Mouse (Mus musculus) MEL (cell line): ENCODE results near the gene Tpcn2. TPM values are rescaled to one million over a fixed set of nuclear protein-coding genes. Genes with fewer than 3 reads are reported as not detected.

Source experiments
- DNase-seq: peaks from one replicate; pipeline ENCODE4 v3.0.0; 2011; ENCODE audit warnings: low read depth, low spot score
- H3K27ac ChIP-seq: 2 replicates; pipeline ENCODE4 v1.5.1; 2012; ENCODE audit warnings: low read depth, mild to moderate bottlenecking, control low read depth, low read length, moderate library complexity; ENCODE audit not compliant: control insufficient read depth
- H3K27me3 ChIP-seq, 2 experiments: fragments of 150-350 bp in 1 of 2; sonication (generic) in 1 of 2; 2 replicates each; pipeline ENCODE4 v1.6.1; 2012; ENCODE audit warnings: low read length in 2 of 2, mild to moderate bottlenecking in 2 of 2, improper control_type of control experiment in 1 of 2, moderate library complexity in 1 of 2; ENCODE audit not compliant: insufficient read depth in 2 of 2, control insufficient read depth in 1 of 2
- H3K36me3 ChIP-seq, 2 experiments: 2 replicates each; pipeline ENCODE4 v1.6.1; 2012 to 2014; ENCODE audit warnings: low read length in 2 of 2, improper control_type of control experiment in 1 of 2, inconsistent platforms in 1 of 2, mild to moderate bottlenecking in 1 of 2; ENCODE audit not compliant: insufficient read depth in 2 of 2, control insufficient read depth in 1 of 2
- H3K4me1 ChIP-seq, 2 experiments: fragments of 150-350 bp in 1 of 2; sonication (generic) in 1 of 2; 2 replicates each; pipeline ENCODE4 v1.6.1; 2012; ENCODE audit warnings: low read length in 2 of 2, improper control_type of control experiment in 1 of 2, mild to moderate bottlenecking in 1 of 2; ENCODE audit not compliant: insufficient read depth in 2 of 2, control insufficient read depth in 1 of 2
- H3K4me3 ChIP-seq, 2 experiments: fragments of 150-350 bp in 1 of 2; sonication (generic) in 1 of 2; 2 replicates each; pipeline ENCODE4 v1.5.1; 2012; ENCODE audit warnings: low read depth in 2 of 2, low read length in 2 of 2, mild to moderate bottlenecking in 2 of 2, moderate library complexity in 2 of 2, control low read depth in 1 of 2, improper control_type of control experiment in 1 of 2; ENCODE audit not compliant: control insufficient read depth in 1 of 2, insufficient read depth in 1 of 2
- H3K79me2 ChIP-seq: 2 replicates; pipeline ENCODE4 v1.6.1; 2012; ENCODE audit warnings: mild to moderate bottlenecking, low read length, moderate library complexity; ENCODE audit not compliant: control insufficient read depth, poor library complexity, insufficient read depth
- H3K9ac ChIP-seq: 2 replicates; pipeline ENCODE4 v1.6.1; 2012; ENCODE audit warnings: low read depth, mild to moderate bottlenecking, control low read depth, low read length, moderate library complexity; ENCODE audit not compliant: control insufficient read depth, poor library complexity, severe bottlenecking
- H3K9me3 ChIP-seq: fragments of 150-350 bp; sonication (generic); replicated peaks from 2 replicates; pipeline ENCODE4 v1.6.1; 2012; ENCODE audit warnings: mild to moderate bottlenecking, low read length, improper control_type of control experiment, moderate library complexity; ENCODE audit not compliant: insufficient read depth
- BHLHE40 ChIP-seq: IDR thresholded peaks from 2 replicates; pipeline ENCODE4 v1.6.1; 2012; ENCODE audit warnings: low read depth, mild to moderate bottlenecking, inconsistent platforms, low read length, improper control_type of control experiment, borderline replicate concordance
- CTCF ChIP-seq, 3 experiments: IDR thresholded peaks in 2 of 3; conservative IDR thresholded peaks in 1 of 3; 2 replicates each; pipeline ENCODE4 v1.5.1; 2011 to 2012; ENCODE audit warnings: low read length in 3 of 3, low read depth in 2 of 3, mild to moderate bottlenecking in 2 of 3, improper control_type of control experiment in 1 of 3, inconsistent platforms in 1 of 3, mixed read lengths in 1 of 3, moderate library complexity in 1 of 3; ENCODE audit not compliant: control insufficient read depth in 1 of 3, insufficient read depth in 1 of 3, poor library complexity in 1 of 3, severe bottlenecking in 1 of 3
- ELF1 ChIP-seq: IDR thresholded peaks from 2 replicates; pipeline ENCODE4 v1.6.1; 2014; ENCODE audit warnings: low read depth, mild to moderate bottlenecking, inconsistent platforms, low read length, improper control_type of control experiment, moderate library complexity
- EP300 ChIP-seq, 2 experiments: IDR thresholded peaks; 2 replicates each; pipeline ENCODE4 v1.6.1; 2011; ENCODE audit warnings: improper control_type of control experiment in 2 of 2, low read length in 2 of 2, low read depth in 1 of 2, mild to moderate bottlenecking in 1 of 2
- MAFK ChIP-seq: IDR thresholded peaks from 2 replicates; pipeline ENCODE4 v1.6.1; 2011; ENCODE audit warnings: low read depth, mild to moderate bottlenecking, low read length, improper control_type of control experiment, borderline replicate concordance
- MEF2A ChIP-seq: IDR thresholded peaks from 2 replicates; pipeline ENCODE4 v1.6.1; 2014; ENCODE audit warnings: low read depth, mild to moderate bottlenecking, inconsistent platforms, low read length, improper control_type of control experiment; ENCODE audit not compliant: poor library complexity, insufficient replicate concordance, severe bottlenecking; ENCODE audit errors: extremely low read depth
- MXI1 ChIP-seq: IDR thresholded peaks from 2 replicates; pipeline ENCODE4 v1.6.1; 2011; ENCODE audit warnings: mild to moderate bottlenecking, low read depth, low read length, improper control_type of control experiment
- MYC ChIP-seq: IDR thresholded peaks from 2 replicates; pipeline ENCODE4 v1.6.1; 2011; ENCODE audit warnings: low read depth, mild to moderate bottlenecking, low read length, improper control_type of control experiment, moderate library complexity
- POLR2A ChIP-seq, 2 experiments: IDR thresholded peaks; 2 replicates each; pipeline ENCODE4 v1.6.1; 2011 to 2012; ENCODE audit warnings: low read length in 2 of 2, mild to moderate bottlenecking in 2 of 2, control low read depth in 1 of 2, improper control_type of control experiment in 1 of 2, low read depth in 1 of 2, moderate library complexity in 1 of 2; ENCODE audit not compliant: control insufficient read depth in 1 of 2, insufficient read depth in 1 of 2, poor library complexity in 1 of 2
- POLR2AphosphoS5 ChIP-seq: IDR thresholded peaks from 2 replicates; pipeline ENCODE4 v1.6.1; 2012; ENCODE audit warnings: low read depth, borderline replicate concordance, mild to moderate bottlenecking, inconsistent platforms, low read length, moderate library complexity, mixed read lengths
- RAD21 ChIP-seq: IDR thresholded peaks from 2 replicates; pipeline ENCODE4 v1.6.1; 2011; ENCODE audit warnings: mild to moderate bottlenecking, low read depth, low read length, improper control_type of control experiment
- TAL1 ChIP-seq: IDR thresholded peaks from 2 replicates; pipeline ENCODE4 v1.6.1; 2012; ENCODE audit warnings: mild to moderate bottlenecking, inconsistent platforms, low read length, moderate library complexity, mixed read lengths
- TBP ChIP-seq: IDR thresholded peaks from 2 replicates; pipeline ENCODE4 v1.8.0; 2011; ENCODE audit warnings: low read depth, low read length, improper control_type of control experiment
- TCF12 ChIP-seq: IDR thresholded peaks from 2 replicates; pipeline ENCODE4 v1.6.1; 2014; ENCODE audit warnings: low read depth, mild to moderate bottlenecking, inconsistent platforms, low read length, improper control_type of control experiment, moderate library complexity
- ZMIZ1 ChIP-seq: IDR thresholded peaks from 2 replicates; pipeline ENCODE4 v1.6.1; 2012; ENCODE audit warnings: low read depth, mild to moderate bottlenecking, inconsistent platforms, low read length, improper control_type of control experiment, moderate library complexity
- polyA plus RNA-seq, 2 experiments: library from polyadenylated mRNA; stranded (reverse) in 1 of 2; unstranded in 1 of 2; fragments of >175 nt in 1 of 2; fragments of >200 nt in 1 of 2; gene quantifications; 2 replicates each; pipeline versions ENCODE4 v1.2.1 to v1.2.4; 2012; ENCODE audit warnings: low replicate concordance in 2 of 2, low read depth in 1 of 2; ENCODE audit not compliant: insufficient read length in 2 of 2, insufficient read depth in 1 of 2, missing spikeins in 1 of 2
- total RNA-seq: library from RNA; depleted of rRNA; stranded (reverse); fragments of 300-350 nt; gene quantifications from 2 replicates; pipeline ENCODE4 v1.2.3, GENCODE M21; 2012

The Tpcn2 gene
- total and polyA plus RNA-seq, 3 experiments = 6.4 to 10.3 TPM; not detected in 1

DNA sequence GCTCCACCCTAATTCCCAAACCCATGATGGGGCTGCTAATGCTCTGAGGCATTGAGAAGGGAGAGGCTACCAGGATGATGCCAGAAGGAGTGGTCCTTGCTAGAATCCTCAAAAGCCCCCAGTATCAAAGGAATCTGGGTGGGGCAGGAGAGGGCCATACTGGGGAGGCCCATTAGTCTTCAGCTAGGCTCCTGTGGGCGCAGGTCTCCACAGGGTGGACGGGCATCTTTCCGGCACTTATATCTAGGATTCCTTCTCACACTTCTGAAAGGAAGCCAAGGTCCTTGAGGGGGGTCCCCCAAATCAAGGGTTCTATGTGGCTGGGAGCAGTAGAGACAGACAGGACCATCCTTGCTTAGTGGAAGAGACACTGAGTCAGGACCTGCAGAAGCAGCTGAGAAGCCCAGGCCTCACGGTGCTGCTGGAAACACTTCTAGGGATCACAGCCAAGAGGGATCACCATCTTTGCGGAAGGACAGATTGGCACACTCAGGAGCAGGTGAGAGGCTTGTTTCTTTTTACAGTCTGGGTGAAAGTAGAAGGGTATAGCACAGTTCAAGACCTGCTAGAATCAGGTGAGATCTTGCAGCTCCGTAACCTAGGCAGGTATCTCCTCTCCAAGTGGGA lies 31.1 kb upstream of the Tpcn2 start, which contains the start of gene Mrgprd:
Gene Mrgprd (plus strand): TSS at position 51 of the 627 bp plus-strand sequence.
- no peak for TF ChIP-seq RAD21
- TF ChIP-seq TAL1 = no peak
- no peak for TF ChIP-seq MYC
- no peak for TF ChIP-seq ELF1
- TF ChIP-seq ZMIZ1 = no peak
- TF ChIP-seq BHLHE40 = no peak
- no peak for TF ChIP-seq TBP
- no peak for TF ChIP-seq MAFK
- no peak for TF ChIP-seq POLR2AphosphoS5
- no peak for TF ChIP-seq EP300 (IDR thresholded peaks at IDR 0.05; ENCODE audit: low read depth in 1 of 2, low read length in 2 of 2)
- no peak for TF ChIP-seq TCF12
- TF ChIP-seq CTCF (IDR thresholded peaks at IDR 0.05 in 2 of 3, conservative IDR thresholded peaks at IDR 0.05 in 1 of 3; ENCODE audit: control insufficient read depth in 1 of 3, insufficient read depth in 1 of 3, low read depth in 2 of 3, low read length in 3 of 3, poor library complexity in 1 of 3, severe bottlenecking in 1 of 3) = no peak
- TF ChIP-seq, all 39 proteins: peak for 0
- Histone ChIP-seq H3K79me2 (no peaks in the 10 kb centered on the region), H3K36me3 (no peaks in the 10 kb centered on the region), H3K4me3 (no peak within 1 kb of the TSS), H3K27me3 (no peaks in the 10 kb centered on the region), H3K4me1 (no peaks in the 10 kb centered on the region), H3K9ac (no peak within 1 kb of the TSS), H3K27ac (no peak within 1 kb of the TSS), H3K9me3 (no peaks in the 10 kb centered on the region)
- DNase-seq = no peak

DNA sequence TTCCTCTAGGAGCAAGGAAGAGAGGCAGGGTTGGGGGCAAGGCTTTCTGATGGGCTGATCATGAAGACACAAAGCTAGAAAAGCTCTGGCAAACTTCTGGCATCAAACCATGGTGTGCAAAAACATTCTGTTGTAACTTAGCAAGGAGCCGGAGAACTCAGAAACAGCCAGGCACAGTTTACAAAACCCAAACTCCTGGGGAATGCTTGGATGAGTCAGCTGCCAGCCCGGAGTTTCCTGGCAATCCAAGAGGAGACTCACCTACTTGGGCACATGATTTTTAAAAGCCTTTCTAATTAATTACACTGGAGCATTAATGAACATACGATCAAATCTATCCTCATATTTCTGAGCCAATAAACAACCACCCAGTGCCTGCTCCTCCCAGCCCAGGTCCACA lies 28.3 kb upstream of the Tpcn2 start:
- Histone ChIP-seq H3K36me3 (no peaks in the 10 kb centered on the region), H3K9me3 (no peaks in the 10 kb centered on the region), H3K9ac (no peak overlapping the region), H3K4me1 (no peaks in the 10 kb centered on the region), H3K27ac (no peak overlapping the region), H3K27me3 (no peaks in the 10 kb centered on the region), H3K4me3 (no peak overlapping the region), H3K79me2 (no peaks in the 10 kb centered on the region)
- no peak for DNase-seq
- TF ChIP-seq POLR2A (IDR thresholded peaks at IDR 0.05; ENCODE audit: control insufficient read depth in 1 of 2, insufficient read depth in 1 of 2, low read depth in 1 of 2, low read length in 2 of 2, poor library complexity in 1 of 2) = no peak
- no peak for TF ChIP-seq MXI1
- no peak for TF ChIP-seq MEF2A
- no peak for TF ChIP-seq ELF1
